Comparison of ENCODE assay signal across 11 mouse cellular contexts in the genomic region with DNA sequence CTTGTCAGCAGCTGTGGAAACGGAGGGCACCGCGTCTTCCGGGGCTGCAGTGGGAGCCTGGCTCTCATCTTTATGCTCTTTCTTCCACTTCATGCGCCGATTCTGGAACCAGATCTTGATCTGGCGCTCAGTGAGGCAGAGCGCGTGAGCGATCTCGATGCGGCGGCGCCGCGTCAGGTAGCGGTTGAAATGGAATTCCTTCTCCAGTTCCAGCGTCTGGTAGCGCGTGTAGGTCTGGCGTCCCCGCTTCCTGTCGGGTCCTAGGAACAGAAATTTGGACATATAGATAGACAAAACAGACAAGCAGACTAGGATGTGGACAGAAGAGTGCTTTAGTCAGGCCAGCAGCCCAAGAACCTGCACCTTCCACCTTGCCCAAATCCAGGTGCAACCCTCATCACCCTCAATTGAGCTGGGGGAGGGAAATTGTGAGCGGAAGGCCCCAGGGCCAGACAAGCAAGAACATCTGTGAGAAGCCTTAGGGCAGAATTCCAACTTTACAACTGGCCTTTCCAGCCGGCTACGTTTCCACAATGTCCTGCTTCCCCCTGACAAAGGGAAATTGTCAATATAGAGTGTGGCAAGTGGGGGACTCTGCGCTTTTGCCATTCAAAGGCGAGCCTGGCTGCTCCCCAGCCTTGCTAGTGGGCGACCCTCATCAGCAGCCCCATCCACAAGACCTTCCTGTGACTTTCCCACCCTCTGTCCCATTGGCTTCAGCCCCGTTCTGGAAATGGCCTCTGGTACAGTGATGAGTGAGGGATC. TPM values are rescaled to one million over a fixed set of nuclear protein-coding genes. Genes with fewer than 3 reads are reported as not detected.
A peak's percentile ranks its signal among the peaks of the same experiment; 100 is the strongest.
DNase-seq lines count a peak whose midpoint lies in the region; ATAC-seq lines count a peak whose summit lies in the region.
"Had no signal": no experiment of that assay in that cellular context is flagged by ENCODE, and none has a peak within 500 bp of the region (broad histone marks: within the 10 kb centered on the region; RNA-seq: fewer than 3 reads in every experiment).

No protein-coding gene starts in this region.

- no peaks in the 10 kb centered on the region for H3K36me3 ChIP-seq in embryonic facial prominence, embryonic 12.5 days
- no peaks in the 10 kb centered on the region for H3K36me3 ChIP-seq in embryonic facial prominence, embryonic 10.5 days (replicated peaks)
- no peaks in the 10 kb centered on the region for H3K36me3 ChIP-seq in megakaryocyte, embryonic 14.5 days (replicated peaks; ENCODE audit: low read length)

- H3K9me3 ChIP-seq in embryonic facial prominence, embryonic 12.5 days: no peaks in the 10 kb centered on the region
- no peaks in the 10 kb centered on the region for H3K9me3 ChIP-seq in embryonic facial prominence, embryonic 10.5 days
- H3K9me3 ChIP-seq in megakaryocyte, embryonic 14.5 days: no peaks in the 10 kb centered on the region

- DNase-seq in embryonic facial prominence, embryonic 10.5 days (ENCODE audit: low spot score): no peak
- peak; percentile 66 to 77 for DNase-seq in kidney, postnatal 4 days
- DNase-seq in urinary bladder, postnatal 10 days (ENCODE audit: low spot score): peak; percentile 8
- no peak for DNase-seq in testis, postnatal 14 days (ENCODE audit: low spot score)

- H3K27me3 ChIP-seq in embryonic facial prominence, embryonic 12.5 days: peaks cover 95% of the 10 kb centered on the region
- H3K27me3 ChIP-seq in embryonic facial prominence, embryonic 10.5 days (replicated peaks; ENCODE audit: low read depth, poor library complexity, severe bottlenecking): peaks cover 100% of the 10 kb centered on the region
- H3K27me3 ChIP-seq in megakaryocyte, embryonic 14.5 days (replicated peaks): peaks cover 100% of the 10 kb centered on the region

- no peak overlapping the region for H3K27ac ChIP-seq in embryonic facial prominence, embryonic 12.5 days
- no peak overlapping the region for H3K27ac ChIP-seq in embryonic facial prominence, embryonic 10.5 days (replicated peaks)

- WGBS in embryonic facial prominence, embryonic 12.5 days: 1% methylated on average over 30 of the region's 30 CpGs
- WGBS in embryonic facial prominence, embryonic 10.5 days: under 1% methylated on average over 30 of the region's 30 CpGs

- H3K4me2 ChIP-seq in embryonic facial prominence, embryonic 12.5 days (replicated peaks): no peak overlapping the region

- peaks cover 5% of the 10 kb centered on the region for H3K4me1 ChIP-seq in embryonic facial prominence, embryonic 12.5 days
- H3K4me1 ChIP-seq in embryonic facial prominence, embryonic 10.5 days: peaks cover 17% of the 10 kb centered on the region
- peaks cover 77% of the 10 kb centered on the region for H3K4me1 ChIP-seq in megakaryocyte, embryonic 14.5 days

- H3K4me3 ChIP-seq in embryonic facial prominence, embryonic 12.5 days: 0 out of 2 replicates have a peak overlapping the region, but pooled peaks have one; percentile 4
- H3K4me3 ChIP-seq in embryonic facial prominence, embryonic 10.5 days: no peak overlapping the region; the same call in 1 of the 2 replicates
- H3K4me3 ChIP-seq in megakaryocyte, embryonic 14.5 days (replicated peaks): peak overlapping the region; percentile 46

- no peak overlapping the region for H3K9ac ChIP-seq in embryonic facial prominence, embryonic 12.5 days

- ATAC-seq in embryonic facial prominence, embryonic 12.5 days (ENCODE audit: insufficient number of reproducible peaks, insufficient read depth, low FRiP score, low TSS enrichment): no peak
- no peak for ATAC-seq in megakaryocyte, adult 5-6 weeks (ENCODE audit: poor library complexity, severe bottlenecking)
- no peak for ATAC-seq in CD4-positive, CD25-positive, alpha-beta regulatory T cell, adult 4 months

RNA-seq across cellular contexts. Expression of gene Gm28308, which starts 2.8 kb away (rescaled TPM):
- polyA plus RNA-seq in embryonic facial prominence, embryonic 12.5 days (2016; fragmentation: Nextera tagmentation; extraction: Ambion mirVana): not detected in 2 replicates
- polyA plus RNA-seq in embryonic facial prominence, embryonic 10.5 days (2016; fragmentation: Nextera tagmentation; extraction: Ambion mirVana): not detected in 2 replicates
- not detected in 2 replicates for polyA plus RNA-seq in megakaryocyte, embryonic 14.5 days (2012; ENCODE audit: insufficient read depth, low replicate concordance)
- total RNA-seq in megakaryocyte, adult 5-6 weeks (2015): not detected in 2 replicates
- total RNA-seq in megakaryocyte, adult 5-6 weeks (2017): not detected in 2 replicates
- not detected for polyA plus RNA-seq in CD4-positive, CD25-positive, alpha-beta regulatory T cell, adult 4 months (2017; shearing (Covaris generic))
- total RNA-seq: layer of hippocampus, adult 8-10 months had no signal
- polyA plus RNA-seq: brain, embryonic 14.5 days; midbrain, embryonic 11.5 days had no signal

RNA-seq across cellular contexts. Expression of gene Hoxa3, which starts 2.8 kb away (rescaled TPM):
- 0.70 and 1.2 TPM in 2 replicates for polyA plus RNA-seq in embryonic facial prominence, embryonic 12.5 days (2016; fragmentation: Nextera tagmentation; extraction: Ambion mirVana)
- polyA plus RNA-seq in embryonic facial prominence, embryonic 10.5 days (2016; fragmentation: Nextera tagmentation; extraction: Ambion mirVana): 0.66 and 2.2 TPM in 2 replicates
- 0.21 TPM in 1 of 2 replicates, not detected in the other for polyA plus RNA-seq in megakaryocyte, embryonic 14.5 days (2012; ENCODE audit: insufficient read depth, low replicate concordance)
- total RNA-seq in megakaryocyte, adult 5-6 weeks (2015): 0.93 TPM in 1 of 2 replicates, not detected in the other
- total RNA-seq in megakaryocyte, adult 5-6 weeks (2017): not detected in 2 replicates
- polyA plus RNA-seq in CD4-positive, CD25-positive, alpha-beta regulatory T cell, adult 4 months (2017; shearing (Covaris generic)): under 1 TPM in 1 of 2 experiments, not detected in 1; 0.15 TPM
- total RNA-seq: layer of hippocampus, adult 8-10 months had no signal

RNA-seq across cellular contexts. Expression of gene Hoxa7, which starts 5.7 kb away (rescaled TPM):
- 0.20 TPM in 1 of 2 replicates, not detected in the other for polyA plus RNA-seq in embryonic facial prominence, embryonic 12.5 days (2016; fragmentation: Nextera tagmentation; extraction: Ambion mirVana)
- 0.15 TPM in 1 of 2 replicates, not detected in the other for polyA plus RNA-seq in embryonic facial prominence, embryonic 10.5 days (2016; fragmentation: Nextera tagmentation; extraction: Ambion mirVana)
- 2.8 and 3.2 TPM in 2 replicates for polyA plus RNA-seq in megakaryocyte, embryonic 14.5 days (2012; ENCODE audit: insufficient read depth, low replicate concordance)
- total RNA-seq in megakaryocyte, adult 5-6 weeks (2015): 1.2 and 1.8 TPM in 2 replicates
- total RNA-seq in megakaryocyte, adult 5-6 weeks (2017): 0.53 and 0.73 TPM in 2 replicates
- not detected for polyA plus RNA-seq in CD4-positive, CD25-positive, alpha-beta regulatory T cell, adult 4 months (2017; shearing (Covaris generic))
- total RNA-seq: layer of hippocampus, adult 8-10 months had no signal
- polyA plus RNA-seq: midbrain, embryonic 11.5 days had no signal

RNA-seq across cellular contexts. Expression of gene Hoxa6, which starts 7.4 kb away (rescaled TPM):
- not detected in 2 replicates for polyA plus RNA-seq in embryonic facial prominence, embryonic 12.5 days (2016; fragmentation: Nextera tagmentation; extraction: Ambion mirVana)
- not detected in 2 replicates for polyA plus RNA-seq in embryonic facial prominence, embryonic 10.5 days (2016; fragmentation: Nextera tagmentation; extraction: Ambion mirVana)
- not detected in 2 replicates for polyA plus RNA-seq in megakaryocyte, embryonic 14.5 days (2012; ENCODE audit: insufficient read depth, low replicate concordance)
- not detected in 2 replicates for total RNA-seq in megakaryocyte, adult 5-6 weeks (2015)
- not detected in 2 replicates for total RNA-seq in megakaryocyte, adult 5-6 weeks (2017)
- polyA plus RNA-seq in CD4-positive, CD25-positive, alpha-beta regulatory T cell, adult 4 months (2017; shearing (Covaris generic)): not detected
- total RNA-seq: layer of hippocampus, adult 8-10 months had no signal
- polyA plus RNA-seq: midbrain, embryonic 11.5 days had no signal

RNA-seq across cellular contexts. Expression of gene Hoxa5, which starts 11.6 kb away (rescaled TPM):
- 0.33 and 0.34 TPM in 2 replicates for polyA plus RNA-seq in embryonic facial prominence, embryonic 12.5 days (2016; fragmentation: Nextera tagmentation; extraction: Ambion mirVana)
- polyA plus RNA-seq in embryonic facial prominence, embryonic 10.5 days (2016; fragmentation: Nextera tagmentation; extraction: Ambion mirVana): 0.23 TPM in 1 of 2 replicates, not detected in the other
- 0.46 TPM in 1 of 2 replicates, not detected in the other for polyA plus RNA-seq in megakaryocyte, embryonic 14.5 days (2012; ENCODE audit: insufficient read depth, low replicate concordance)
- total RNA-seq in megakaryocyte, adult 5-6 weeks (2015): 0.09 and 0.13 TPM in 2 replicates
- 0.18 TPM in 1 of 2 replicates, not detected in the other for total RNA-seq in megakaryocyte, adult 5-6 weeks (2017)
- not detected for polyA plus RNA-seq in CD4-positive, CD25-positive, alpha-beta regulatory T cell, adult 4 months (2017; shearing (Covaris generic))
- total RNA-seq: layer of hippocampus, adult 8-10 months had no signal
- polyA plus RNA-seq: midbrain, embryonic 11.5 days had no signal

Comparison
In these comparisons a context has a peak if more than half of its experiments do, and no peak if none do; other contexts are left out.
1. DNase-seq: peak in kidney, postnatal 4 days (2 of 2) and urinary bladder, postnatal 10 days (single experiment); none in embryonic facial prominence, embryonic 10.5 days (single experiment) and testis, postnatal 14 days (single experiment).